Mouse (Mus musculus) right cerebral cortex, adult 2 months (tissue): ENCODE results near the gene Catsperd.

Source experiments
- DNase-seq, 2 experiments: peaks; one replicate each; pipeline ENCODE4 v3.0.0; 2021 to 2022; ENCODE audit warnings: low spot score in 2 of 2

Catsperd gene

DNA sequence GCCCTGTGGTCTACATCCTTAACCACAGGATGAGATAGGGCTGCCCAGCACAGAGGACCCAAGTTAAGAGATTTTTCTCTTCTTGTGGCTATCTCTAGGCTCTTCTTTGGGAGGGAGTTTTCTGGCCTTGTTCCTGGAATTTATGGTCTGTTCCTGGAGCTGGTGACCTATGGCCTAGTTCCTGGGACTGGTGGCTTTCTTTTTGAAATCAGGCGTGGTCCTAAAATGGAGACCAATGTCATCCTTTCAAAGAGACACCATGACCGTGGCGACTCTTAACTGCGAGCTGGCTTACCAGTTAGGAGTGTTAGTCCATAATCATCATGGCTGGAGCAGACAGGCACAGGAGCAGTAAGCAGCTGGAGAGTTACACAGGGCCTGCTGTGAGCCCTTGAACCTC, 38.4 kb downstream of the Catsperd start:
- no peak for DNase-seq

- no peak for DNase-seq
Observed at GRCm38 (mm10) chr17:56667591-56667990, 39.6 kb downstream of the Catsperd start.

- DNase-seq = peak; percentile 81 to 90
Observed at GRCm38 (mm10) chr17:56668384-56669144, 40.6 kb downstream of the Catsperd start.

DNA sequence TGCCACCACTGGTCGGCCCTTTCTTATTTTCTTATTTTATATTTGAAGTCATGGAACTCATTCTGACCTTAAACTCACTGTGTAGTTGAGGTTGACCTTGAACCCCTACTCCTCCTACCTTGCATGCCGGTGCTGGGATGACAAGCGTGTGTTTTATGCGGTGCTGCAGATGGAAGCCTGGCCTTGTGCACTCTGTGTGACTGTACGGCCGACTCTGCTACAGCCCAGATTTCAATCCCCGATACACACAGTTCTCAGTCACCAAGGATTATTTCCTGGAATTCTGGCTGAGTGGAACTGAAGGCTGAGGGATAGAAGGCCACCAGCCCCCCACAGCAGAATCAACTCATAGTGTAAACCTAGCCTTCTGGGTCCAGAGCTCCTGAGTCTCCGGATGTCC, 41.8 kb downstream of the Catsperd start:
- no peak for DNase-seq

GRCm38 (mm10) chr17:56672941-56673646, 45.2 kb downstream of the Catsperd start, which contains the start of gene Ranbp3:
Ranbp3 (plus strand) TSS chr17:56673294.
- DNase-seq = peak; percentile 99

DNA sequence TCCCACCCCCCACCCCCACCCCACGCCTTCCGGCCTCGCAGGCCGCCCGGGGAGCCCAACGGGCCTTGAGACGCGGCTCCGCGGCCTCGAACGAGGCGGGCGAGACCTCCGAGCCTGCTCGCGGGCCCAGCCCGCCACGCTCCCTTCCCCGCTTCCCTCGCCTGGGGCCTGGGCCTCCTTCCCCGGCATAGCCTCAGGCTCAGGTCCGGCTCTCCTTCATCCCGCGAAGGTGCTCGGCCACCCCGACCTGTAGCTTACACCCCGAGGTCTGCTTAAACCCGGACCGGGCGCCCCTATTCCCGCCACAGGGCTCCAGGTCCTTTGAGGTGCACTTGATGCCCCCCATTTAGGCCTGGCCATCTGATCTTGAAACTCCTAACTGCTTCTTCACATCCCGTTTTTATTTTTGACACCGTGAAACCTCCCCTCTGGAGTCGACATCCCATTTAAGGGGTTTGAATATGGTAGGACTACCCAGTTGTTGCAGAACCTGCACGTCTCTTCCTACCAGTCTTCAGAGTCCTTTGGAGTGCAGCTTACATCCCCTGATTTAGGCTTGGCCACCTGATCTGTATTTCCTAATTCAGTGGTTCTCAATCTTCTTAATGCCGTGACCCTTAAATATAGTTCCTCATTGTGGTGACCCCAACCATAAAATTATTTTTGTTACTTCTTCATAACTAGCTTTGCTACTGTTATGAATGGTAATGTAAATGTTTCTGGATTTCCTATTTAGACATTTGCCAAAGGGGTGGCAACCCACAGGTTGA, 45.9 kb downstream of the Catsperd start:
- no peak for DNase-seq

- DNase-seq = no peak
Observed at GRCm38 (mm10) chr17:56681791-56682190, 53.8 kb downstream of the Catsperd start.

- DNase-seq = no peak
Observed at GRCm38 (mm10) chr17:56682880-56683279, 54.9 kb downstream of the Catsperd start.

- no peak for DNase-seq
Observed at GRCm38 (mm10) chr17:56683546-56684140, 55.7 kb downstream of the Catsperd start.

GRCm38 (mm10) chr17:56684649-56685048, 56.7 kb downstream of the Catsperd start:
- DNase-seq = no peak

- DNase-seq = no peak
Observed at GRCm38 (mm10) chr17:56686801-56687200, 58.9 kb downstream of the Catsperd start.

DNA sequence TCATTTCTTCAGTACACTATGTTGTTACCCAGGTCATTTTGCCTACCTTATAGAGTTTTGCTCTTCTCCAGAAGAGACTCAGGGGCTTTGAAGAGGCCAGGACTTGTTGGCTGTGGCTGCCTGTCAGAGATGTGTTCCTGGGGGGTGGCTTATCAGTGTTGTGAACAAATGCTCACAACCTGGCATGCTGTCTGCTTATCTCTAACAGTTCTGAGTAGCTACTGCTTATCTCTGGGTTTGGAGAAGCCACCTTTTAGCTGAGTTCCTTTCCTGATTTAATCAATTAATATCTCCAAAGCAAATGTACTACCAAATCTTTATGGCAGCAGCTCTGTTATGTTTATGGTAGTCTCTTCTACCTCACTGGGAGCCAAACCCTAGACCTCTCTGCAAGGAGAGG, 60.1 kb downstream of the Catsperd start:
- no peak for DNase-seq

GRCm38 (mm10) chr17:56688689-56689088, 60.7 kb downstream of the Catsperd start:
- DNase-seq = no peak

GRCm38 (mm10) chr17:56693395-56693794, 65.5 kb downstream of the Catsperd start:
- DNase-seq = peak in 1 of 2 experiments; percentile 28

- DNase-seq = peak; percentile 64 to 72
Observed at GRCm38 (mm10) chr17:56693851-56694310, 65.9 kb downstream of the Catsperd start.

- DNase-seq = no peak
Observed at GRCm38 (mm10) chr17:56700451-56700850, 72.5 kb downstream of the Catsperd start.

DNA sequence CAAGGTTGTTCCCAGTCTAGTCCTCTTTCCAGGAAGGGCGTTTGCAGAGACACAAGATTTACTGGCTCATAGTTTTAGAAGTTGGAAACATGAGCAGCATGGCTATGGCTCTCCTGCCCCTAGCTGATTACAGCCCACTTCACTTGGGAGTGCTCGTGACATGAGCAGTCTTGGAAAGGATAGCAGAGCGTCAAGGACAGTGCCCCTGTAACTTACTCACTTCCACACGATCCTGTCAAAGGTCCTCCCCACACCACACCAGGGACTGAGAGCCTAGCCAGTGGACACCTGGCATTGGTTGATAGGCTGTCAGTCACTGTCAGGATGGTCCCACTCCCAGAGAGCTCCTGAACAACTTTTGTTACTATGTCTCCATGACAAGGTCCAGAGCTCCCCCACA, 75.1 kb downstream of the Catsperd start:
- no peak for DNase-seq

- DNase-seq = no peak
Observed at GRCm38 (mm10) chr17:56706515-56706914, 78.6 kb downstream of the Catsperd start.

DNA sequence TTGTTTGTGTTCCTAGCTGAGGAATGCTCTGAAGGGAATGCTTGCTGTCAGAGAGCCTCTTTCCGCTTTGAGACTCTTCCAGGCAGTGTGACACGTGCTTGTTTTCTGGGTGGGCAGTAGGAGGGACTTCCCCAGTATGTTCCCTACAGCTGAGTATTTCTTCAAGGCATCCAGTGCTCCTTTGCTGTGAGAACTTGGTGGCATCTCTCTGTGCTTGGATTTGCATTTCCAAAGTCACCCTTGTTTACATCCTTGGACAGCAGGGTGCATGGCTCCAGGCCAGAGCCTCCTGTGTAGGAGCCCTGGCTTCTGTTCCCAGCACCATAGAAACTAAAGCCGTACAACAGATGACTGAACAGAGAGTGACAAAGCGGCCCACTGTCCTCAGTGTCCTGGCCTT, 80.7 kb downstream of the Catsperd start:
- no peak for DNase-seq

- DNase-seq = no peak
Observed at GRCm38 (mm10) chr17:56709708-56710107, 81.8 kb downstream of the Catsperd start.
